Mouse (Mus musculus): ENCODE measurements around the gene Gm42906. TPM values are rescaled to one million over a fixed set of nuclear protein-coding genes. Genes with fewer than 3 reads are reported as not detected.

The Gm42906 gene
- polyA plus RNA-seq, 1 experiment: not detected

GRCm38 (mm10) chr5:151154030-151154429, 273.9 kb downstream of the Gm42906 start:
- no peak for TF ChIP-seq CTCF (IDR thresholded peaks at IDR 0.05; ENCODE audit: extremely low read depth, insufficient read depth, low read length)
- no peak for TF ChIP-seq POLR2A (IDR thresholded peaks at IDR 0.05; ENCODE audit: extremely low read depth, insufficient read depth, low read length)
- H3K4me1 ChIP-seq (ENCODE audit: control insufficient read depth, insufficient read depth, low read length): no peaks in the 10 kb centered on the region; the same call in 1 of the 2 replicates
- no peak overlapping the region for H3K27ac ChIP-seq (ENCODE audit: insufficient read depth, low read length)
- no peak overlapping the region for H3K4me3 ChIP-seq (ENCODE audit: insufficient read depth, low read length)

GRCm38 (mm10) chr5:151151549-151151948, 276.4 kb downstream of the Gm42906 start:
- no peaks in the 10 kb centered on the region; the same call in 1 of the 2 replicates for H3K4me1 ChIP-seq (ENCODE audit: control insufficient read depth, insufficient read depth, low read length)
- H3K4me3 ChIP-seq (ENCODE audit: insufficient read depth, low read length): no peak overlapping the region
- no peak overlapping the region for H3K27ac ChIP-seq (ENCODE audit: insufficient read depth, low read length)
- peak; percentile 22; the same call in 1 of the 2 replicates for TF ChIP-seq CTCF (IDR thresholded peaks at IDR 0.05; ENCODE audit: extremely low read depth, insufficient read depth, low read length)
- TF ChIP-seq POLR2A (IDR thresholded peaks at IDR 0.05; ENCODE audit: extremely low read depth, insufficient read depth, low read length): no peak

- H3K4me1 ChIP-seq (ENCODE audit: control insufficient read depth, insufficient read depth, low read length): no peaks in the 10 kb centered on the region; the same call in 1 of the 2 replicates
- H3K27ac ChIP-seq (ENCODE audit: insufficient read depth, low read length): no peak overlapping the region
- TF ChIP-seq CTCF (IDR thresholded peaks at IDR 0.05; ENCODE audit: extremely low read depth, insufficient read depth, low read length) (no peak), POLR2A (IDR thresholded peaks at IDR 0.05; ENCODE audit: extremely low read depth, insufficient read depth, low read length) (no peak)
- no peak overlapping the region for H3K4me3 ChIP-seq (ENCODE audit: insufficient read depth, low read length)
These were observed 278.5 kb downstream of the Gm42906 start for GRCm38 (mm10) chr5:151149509-151149908.

- Histone ChIP-seq H3K27ac (ENCODE audit: insufficient read depth, low read length) (no peak overlapping the region), H3K4me3 (ENCODE audit: insufficient read depth, low read length) (no peak overlapping the region), H3K4me1 (ENCODE audit: control insufficient read depth, insufficient read depth, low read length) (no peaks in the 10 kb centered on the region; the same call in 1 of the 2 replicates)
- TF ChIP-seq CTCF (IDR thresholded peaks at IDR 0.05; ENCODE audit: extremely low read depth, insufficient read depth, low read length) (no peak), POLR2A (IDR thresholded peaks at IDR 0.05; ENCODE audit: extremely low read depth, insufficient read depth, low read length) (no peak)
These were observed 279.9 kb downstream of the Gm42906 start for GRCm38 (mm10) chr5:151148079-151148478.

- H3K27ac ChIP-seq (ENCODE audit: insufficient read depth, low read length): no peak overlapping the region
- H3K4me3 ChIP-seq (ENCODE audit: insufficient read depth, low read length): no peak overlapping the region
- TF ChIP-seq CTCF (IDR thresholded peaks at IDR 0.05; ENCODE audit: extremely low read depth, insufficient read depth, low read length) (no peak), POLR2A (IDR thresholded peaks at IDR 0.05; ENCODE audit: extremely low read depth, insufficient read depth, low read length) (no peak)
- H3K4me1 ChIP-seq (ENCODE audit: control insufficient read depth, insufficient read depth, low read length): peaks cover 2% of the 10 kb centered on the region; the same call in 1 of the 2 replicates
These were observed 282.2 kb downstream of the Gm42906 start for GRCm38 (mm10) chr5:151145807-151146206.

GRCm38 (mm10) chr5:151143955-151144354, 284.0 kb downstream of the Gm42906 start:
- Histone ChIP-seq H3K27ac (ENCODE audit: insufficient read depth, low read length) (no peak overlapping the region), H3K4me1 (ENCODE audit: control insufficient read depth, insufficient read depth, low read length) (peaks cover 2% of the 10 kb centered on the region; the same call in 1 of the 2 replicates), H3K4me3 (ENCODE audit: insufficient read depth, low read length) (no peak overlapping the region)
- TF ChIP-seq POLR2A (IDR thresholded peaks at IDR 0.05; ENCODE audit: extremely low read depth, insufficient read depth, low read length) (no peak), CTCF (IDR thresholded peaks at IDR 0.05; ENCODE audit: extremely low read depth, insufficient read depth, low read length) (no peak)

- TF ChIP-seq POLR2A (IDR thresholded peaks at IDR 0.05; ENCODE audit: extremely low read depth, insufficient read depth, low read length): no peak
- TF ChIP-seq CTCF (IDR thresholded peaks at IDR 0.05; ENCODE audit: extremely low read depth, insufficient read depth, low read length): no peak
- Histone ChIP-seq H3K4me3 (ENCODE audit: insufficient read depth, low read length) (no peak overlapping the region), H3K27ac (ENCODE audit: insufficient read depth, low read length) (peak overlapping the region; percentile 80), H3K4me1 (ENCODE audit: control insufficient read depth, insufficient read depth, low read length) (peaks cover 2% of the 10 kb centered on the region; the same call in 1 of the 2 replicates)
These were observed 285.0 kb downstream of the Gm42906 start for GRCm38 (mm10) chr5:151142671-151143601.

- Histone ChIP-seq H3K4me1 (ENCODE audit: control insufficient read depth, insufficient read depth, low read length) (peaks cover 3% of the 10 kb centered on the region; the same call in 1 of the 2 replicates), H3K27ac (ENCODE audit: insufficient read depth, low read length) (no peak overlapping the region), H3K4me3 (ENCODE audit: insufficient read depth, low read length) (no peak overlapping the region)
- TF ChIP-seq POLR2A (IDR thresholded peaks at IDR 0.05; ENCODE audit: extremely low read depth, insufficient read depth, low read length) (no peak), CTCF (IDR thresholded peaks at IDR 0.05; ENCODE audit: extremely low read depth, insufficient read depth, low read length) (peak; percentile 63)
These were observed 285.7 kb downstream of the Gm42906 start for GRCm38 (mm10) chr5:151142241-151142640.

- Histone ChIP-seq H3K27ac (ENCODE audit: insufficient read depth, low read length) (no peak overlapping the region), H3K4me1 (ENCODE audit: control insufficient read depth, insufficient read depth, low read length) (peaks cover 6% of the 10 kb centered on the region; the same call in 1 of the 2 replicates), H3K4me3 (ENCODE audit: insufficient read depth, low read length) (no peak overlapping the region)
- TF ChIP-seq CTCF (IDR thresholded peaks at IDR 0.05; ENCODE audit: extremely low read depth, insufficient read depth, low read length) (no peak), POLR2A (IDR thresholded peaks at IDR 0.05; ENCODE audit: extremely low read depth, insufficient read depth, low read length) (no peak)
These were observed 290.1 kb downstream of the Gm42906 start for GRCm38 (mm10) chr5:151137901-151138300.
